Mouse (Mus musculus) Muller cell, postnatal 12 days (primary cell): ENCODE results near the gene Myo19.

Experiments
- DNase-seq: peaks from one replicate; pipeline ENCODE4 v3.0.0-alpha.2; 2015; ENCODE audit errors: inconsistent ontology term

Myo19 gene

DNA sequence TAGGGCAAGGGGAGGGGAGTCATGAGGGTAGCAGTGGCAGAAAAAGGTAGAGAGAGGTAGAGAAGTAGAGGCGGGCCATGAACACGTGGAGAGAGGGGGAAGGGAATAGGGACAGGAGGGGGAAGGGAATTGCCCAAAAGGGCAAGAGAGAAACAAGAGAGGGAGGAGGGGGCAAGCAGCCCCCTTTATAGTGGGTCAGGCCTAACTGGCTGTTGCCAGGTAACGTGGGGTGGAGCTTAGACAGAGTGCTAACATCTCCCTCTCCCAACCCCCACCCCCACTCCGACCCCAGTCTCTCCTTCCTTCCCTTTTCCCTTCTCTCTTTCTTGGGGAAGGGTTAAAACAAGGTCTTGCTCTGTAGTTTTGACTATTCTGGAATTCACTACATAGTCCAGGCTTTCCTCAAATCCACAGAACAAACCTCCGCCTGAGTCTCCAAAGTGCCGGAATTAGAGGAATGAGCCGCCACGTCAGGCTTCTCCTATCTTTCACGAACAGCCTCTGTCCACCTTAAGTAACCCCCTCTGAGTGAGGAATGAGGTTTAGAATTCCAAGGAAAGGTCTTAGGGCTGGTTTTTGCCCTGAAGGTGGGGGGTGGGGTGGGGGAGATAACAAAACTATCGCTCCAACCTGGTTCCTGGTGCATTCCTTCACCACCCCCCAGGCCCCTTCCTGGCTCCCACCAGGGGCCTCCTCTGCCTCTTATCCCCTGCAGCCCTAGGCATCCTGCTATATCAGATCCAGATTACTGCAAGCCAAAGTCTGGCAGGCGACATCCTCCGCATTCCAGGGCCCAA lies 64.9 kb downstream of the Myo19 start:
- no peak for DNase-seq

DNA sequence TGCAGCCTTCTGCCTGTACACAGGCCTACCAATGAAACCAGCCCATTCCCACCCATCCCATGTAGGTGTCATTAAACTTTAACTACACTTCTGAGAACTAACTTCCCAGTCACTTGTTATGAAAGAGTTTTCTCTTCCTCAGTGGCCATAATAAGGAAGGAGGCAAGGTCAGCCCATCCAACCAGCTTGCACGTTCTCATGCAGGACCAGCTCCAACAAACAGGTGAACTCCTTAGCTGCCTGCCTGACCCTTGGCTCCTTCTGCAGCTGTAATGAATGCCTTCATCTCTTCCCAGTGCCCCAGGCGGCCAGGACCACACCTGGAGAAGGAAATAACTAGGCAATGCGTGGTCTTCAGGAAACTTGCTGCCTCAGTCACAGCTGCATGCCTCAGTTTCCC lies 65.9 kb downstream of the Myo19 start:
- DNase-seq, result no peak

DNA sequence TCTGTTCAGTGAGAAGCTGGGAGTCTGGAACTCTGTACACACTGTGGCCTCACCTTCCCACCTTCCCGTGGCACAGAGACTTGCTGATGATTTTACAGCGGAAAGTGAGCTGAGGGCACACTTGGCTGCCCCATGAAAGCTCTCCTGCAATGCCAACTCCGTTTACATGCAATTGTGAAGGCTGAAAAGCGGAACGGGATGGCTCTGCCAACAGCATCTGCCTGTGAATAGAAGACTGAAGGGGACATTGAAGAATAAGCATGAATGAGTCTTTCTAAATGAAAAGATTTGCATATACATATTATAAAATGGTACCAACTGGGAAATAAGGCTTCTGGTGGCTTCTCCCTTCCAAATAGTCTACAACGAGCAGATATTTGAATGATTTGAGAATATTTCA lies 67.3 kb downstream of the Myo19 start:
- no peak for DNase-seq

DNA sequence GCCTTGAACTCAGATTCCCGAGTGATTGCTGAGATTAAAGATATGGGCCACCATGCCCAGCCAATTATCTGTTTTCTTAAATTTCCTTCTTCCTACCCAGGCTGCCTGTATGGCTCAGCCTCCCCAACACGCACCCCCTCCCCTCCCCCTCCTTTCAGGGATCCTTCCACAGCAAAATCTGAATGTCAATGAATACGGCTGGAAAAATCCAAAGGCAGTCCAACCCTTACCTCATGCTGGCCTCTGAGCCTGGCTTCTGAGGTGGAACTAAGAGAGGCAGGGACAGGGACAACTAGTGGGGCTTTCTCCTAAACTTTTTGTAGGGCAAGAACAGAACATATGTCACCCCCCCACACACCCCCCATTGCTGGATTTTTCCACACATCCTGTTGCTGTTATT lies 68.2 kb downstream of the Myo19 start:
- no peak for DNase-seq

DNA sequence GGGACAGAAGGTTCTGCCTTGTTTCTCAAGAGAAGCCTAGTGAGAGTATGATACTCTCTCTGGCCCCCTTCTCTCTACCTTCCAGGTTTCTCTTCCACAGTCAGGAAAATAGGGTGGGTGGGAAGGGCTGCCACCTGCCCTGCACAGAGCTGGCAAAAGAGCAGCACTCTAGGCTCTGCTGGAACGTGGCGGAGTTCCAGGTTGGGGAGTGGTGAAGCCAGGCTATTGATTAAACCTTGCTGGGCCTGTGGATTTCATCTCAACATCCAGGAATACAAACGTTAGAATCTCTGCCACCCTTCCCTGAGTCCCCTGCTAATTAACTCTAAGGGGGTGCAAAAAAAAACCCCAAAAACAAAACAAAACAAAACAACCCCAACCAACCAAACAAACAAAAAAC lies 68.6 kb downstream of the Myo19 start:
- DNase-seq, result no peak

DNA sequence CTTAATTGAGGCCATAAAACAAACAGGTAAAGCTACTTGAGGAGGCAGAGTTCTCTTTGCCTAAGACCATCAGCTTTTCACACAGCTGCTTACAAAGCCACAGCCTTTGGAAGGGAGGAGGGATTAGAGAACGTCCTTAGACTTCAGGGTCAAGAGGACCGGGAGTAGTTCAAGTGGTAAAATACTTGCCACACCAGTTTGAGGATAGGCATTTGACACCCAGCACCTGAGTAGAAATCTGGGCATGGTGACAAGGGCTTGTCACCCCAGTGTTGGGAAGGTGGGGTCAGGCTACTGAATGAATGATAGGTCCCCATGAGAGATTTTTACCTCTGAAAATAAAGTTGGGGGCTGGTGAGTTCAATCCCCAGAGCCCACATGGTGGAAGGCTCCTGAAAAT lies 72.7 kb downstream of the Myo19 start:
- DNase-seq, result no peak

DNA sequence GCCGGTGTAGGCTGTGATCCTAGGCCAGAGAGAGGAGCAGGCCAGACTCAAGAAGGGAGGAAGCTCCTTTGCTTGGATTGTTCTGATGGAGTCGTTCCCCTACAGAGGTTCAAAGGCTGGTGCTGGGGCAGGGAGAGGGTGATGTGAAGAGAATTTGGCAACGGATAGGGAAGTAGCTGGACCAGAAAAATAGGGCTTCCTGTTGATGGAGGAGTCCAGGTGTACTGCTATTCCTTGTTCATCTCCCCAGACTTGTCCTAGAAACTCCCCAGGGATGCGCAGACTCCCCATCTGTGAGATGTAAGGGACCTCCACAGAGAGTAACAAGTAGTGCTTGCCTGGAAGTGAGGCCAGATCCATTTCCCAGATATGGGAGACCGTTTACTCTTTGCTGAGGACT lies 76.5 kb downstream of the Myo19 start:
- no peak for DNase-seq

DNA sequence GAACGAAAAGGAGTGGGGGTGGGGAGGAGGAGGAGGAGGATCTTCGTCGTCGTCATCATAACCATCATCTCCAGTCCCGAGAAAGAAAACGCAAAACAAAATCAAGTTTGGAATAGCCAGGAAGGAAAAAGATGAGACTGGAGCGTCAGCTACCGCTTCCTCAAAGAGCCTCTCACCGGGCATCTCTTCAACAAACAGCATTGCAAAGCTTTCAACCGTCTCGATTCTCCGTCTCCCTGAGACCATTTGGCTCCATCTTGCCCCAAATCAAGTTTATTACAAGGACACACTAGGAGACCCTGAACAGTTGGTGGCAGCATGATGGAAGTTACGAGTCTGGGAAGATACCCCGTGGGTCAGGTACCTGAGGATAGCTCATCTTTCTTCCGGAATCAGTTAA lies 77.2 kb downstream of the Myo19 start:
- no peak for DNase-seq

DNA sequence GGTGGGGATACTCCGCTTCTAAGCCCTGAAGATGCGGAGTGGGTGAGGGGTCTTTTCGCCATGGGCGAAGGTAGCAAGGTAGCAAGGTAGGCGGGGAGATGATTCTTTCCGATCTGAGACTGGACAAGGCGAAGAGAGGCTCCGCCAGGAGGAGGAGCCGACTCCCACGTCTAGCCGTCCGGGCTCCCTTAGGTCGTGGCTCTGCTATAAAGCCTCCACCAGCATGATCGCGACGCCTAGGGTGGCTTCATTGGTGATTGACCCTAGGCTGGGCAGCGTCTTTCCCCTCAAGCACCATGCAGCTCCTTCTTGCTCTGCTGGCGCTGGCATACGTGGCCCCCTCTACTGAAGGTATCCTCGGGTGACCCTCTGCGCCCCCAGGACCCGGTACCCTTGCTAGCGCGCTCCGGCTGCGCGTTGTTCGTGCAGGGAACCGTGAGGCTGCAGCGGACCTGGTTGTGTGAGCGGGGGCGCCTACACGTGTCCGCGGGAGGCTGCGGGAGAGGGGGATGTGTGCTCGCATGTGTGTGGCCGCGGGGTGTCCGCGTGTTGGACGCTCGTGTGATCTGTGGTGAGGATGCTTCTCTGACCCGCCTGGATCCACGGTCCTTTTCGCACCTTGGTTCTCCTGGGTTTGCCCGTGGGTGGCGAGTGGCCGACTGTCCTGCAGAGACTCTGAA lies 77.8 kb downstream of the Myo19 start, which contains the start of gene Car4:
TSS of gene Car4 (plus strand) at position 196 of the 680 bp plus-strand sequence.
- no peak for DNase-seq

DNA sequence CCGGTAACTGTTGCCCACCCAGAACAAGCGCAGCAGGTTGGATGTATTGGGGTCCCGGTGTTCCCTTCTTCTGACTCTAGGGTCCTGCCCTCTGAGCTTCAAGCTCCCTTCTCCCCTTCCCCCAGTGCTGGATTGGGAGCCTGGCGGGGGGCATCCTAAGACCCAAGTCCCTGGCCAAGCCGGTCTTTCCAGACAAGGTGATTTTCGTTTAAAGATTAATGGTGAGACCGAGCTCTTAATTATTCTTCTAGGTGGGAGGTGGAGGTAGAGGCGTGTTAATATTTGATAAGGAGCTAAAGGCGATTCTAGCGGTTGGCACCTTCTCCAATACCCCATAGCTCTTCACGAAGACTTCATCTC lies 78.3 kb downstream of the Myo19 start:
- DNase-seq, result no peak

DNA sequence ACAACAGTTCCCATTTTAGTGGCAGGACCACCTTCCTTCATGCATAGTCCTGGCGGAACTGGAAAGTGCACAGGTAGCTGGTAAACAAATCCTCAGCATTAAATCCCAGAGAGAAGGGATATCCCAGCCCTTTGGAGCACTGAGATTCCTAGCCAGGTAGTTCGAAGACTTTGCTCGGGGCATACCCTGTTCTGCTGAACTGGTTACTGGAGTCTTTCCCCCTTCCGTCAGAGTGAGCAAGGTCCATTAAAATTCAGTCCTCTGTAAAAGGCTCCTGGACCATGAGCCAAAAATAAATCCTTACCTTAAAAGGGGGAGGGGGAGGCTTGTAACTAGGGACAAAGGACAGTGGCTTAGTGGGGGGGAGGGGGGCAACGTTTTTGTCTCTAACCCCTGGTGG lies 79.2 kb downstream of the Myo19 start:
- DNase-seq, result no peak

DNA sequence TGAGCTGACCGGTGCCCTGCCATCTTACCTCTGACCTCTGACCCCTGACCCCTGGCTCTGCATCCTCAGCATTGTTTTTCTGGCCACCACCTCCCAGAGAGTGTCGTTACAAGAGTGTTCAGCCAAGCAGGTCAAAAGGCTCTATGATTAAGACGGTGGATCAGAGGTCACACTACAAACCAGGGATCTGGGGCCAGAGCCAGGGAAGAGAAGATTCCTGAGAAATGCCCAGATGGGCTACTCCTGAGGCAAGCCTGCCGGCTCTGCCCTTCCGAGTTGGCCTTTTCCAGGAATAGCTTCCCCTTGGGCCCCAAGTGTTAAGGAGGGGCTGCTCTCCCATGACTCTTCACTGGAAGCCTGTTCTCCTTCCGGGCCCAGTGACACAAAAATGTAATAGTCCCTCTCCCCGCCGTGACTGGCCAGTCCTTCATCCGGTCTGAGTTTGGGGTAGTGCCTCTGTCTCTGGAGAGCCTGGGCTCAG lies 79.8 kb downstream of the Myo19 start:
- no peak for DNase-seq

DNA sequence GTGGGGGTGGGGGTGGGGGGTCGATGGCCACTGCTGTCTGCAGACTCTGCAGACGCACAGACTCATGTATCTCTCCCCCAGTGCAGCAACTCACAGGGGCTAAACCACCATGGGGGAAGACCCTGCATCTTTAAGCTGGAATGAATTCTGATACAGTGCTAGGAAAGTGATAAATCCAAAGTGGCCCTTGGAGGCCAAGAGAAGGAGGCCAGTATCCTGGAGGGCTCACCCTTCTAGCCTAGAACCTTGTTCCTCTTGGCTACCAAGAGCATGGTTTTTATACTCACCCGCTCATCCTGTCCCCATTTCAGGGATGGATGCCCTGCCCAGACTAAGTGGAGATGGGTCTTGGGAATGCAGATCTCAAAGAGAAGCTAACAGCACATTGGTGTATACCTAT lies 80.3 kb downstream of the Myo19 start:
- DNase-seq, result no peak

DNA sequence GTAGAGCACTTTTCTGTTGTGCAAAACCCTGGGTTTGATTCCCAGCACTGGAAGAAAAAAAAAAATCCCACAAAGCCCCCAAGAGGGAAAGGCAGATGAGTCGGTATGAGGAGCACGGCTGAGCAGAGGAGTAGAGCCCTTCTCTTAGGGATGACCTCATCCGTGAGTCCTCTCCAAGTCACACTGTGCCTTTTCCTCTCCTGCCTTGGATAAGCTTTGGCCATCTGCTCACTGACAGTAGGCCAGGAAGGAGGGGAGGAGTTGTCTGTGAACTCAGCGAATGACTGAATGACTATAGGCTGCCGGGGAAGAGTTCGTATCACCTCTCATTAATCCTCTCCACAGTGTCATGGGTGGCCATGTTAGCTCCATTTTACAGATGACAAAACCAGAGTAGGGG lies 80.8 kb downstream of the Myo19 start:
- no peak for DNase-seq
